Mouse (Mus musculus) stomach, embryonic 16.5 days (tissue): ENCODE data around the gene Npnt. TPM values are rescaled to one million over a fixed set of nuclear protein-coding genes. Genes with fewer than 3 reads are reported as not detected.

ENCODE experiments used
- ATAC-seq: fragments of 200-750 bp; cut with Nextera tagmentation; 2 replicates; pipeline ENCODE4 v1.8.0; 2017; ENCODE audit warnings: moderate number of reproducible peaks, moderate TSS enrichment; ENCODE audit not compliant: insufficient read depth, low FRiP score
- H3K27ac ChIP-seq: fragments of 300-500 bp; sonication (generic); 2 replicates; pipeline ENCODE4 v1.5.1; 2014; ENCODE audit warnings: low read length
- H3K27me3 ChIP-seq: fragments of 300-500 bp; sonication (generic); 2 replicates; pipeline ENCODE4 v1.6.1; 2014; ENCODE audit warnings: low read length, control low read depth, mixed read lengths; ENCODE audit not compliant: control insufficient read depth, insufficient read depth
- H3K36me3 ChIP-seq: fragments of 300-500 bp; sonication (generic); 2 replicates; pipeline ENCODE4 v1.6.1; 2014; ENCODE audit warnings: low read length; ENCODE audit not compliant: control insufficient read depth, insufficient read depth
- H3K4me1 ChIP-seq: fragments of 300-500 bp; sonication (generic); 2 replicates; pipeline ENCODE4 v1.6.1; 2014; ENCODE audit warnings: low read length, control low read depth, mixed read lengths; ENCODE audit not compliant: control insufficient read depth, insufficient read depth
- H3K4me2 ChIP-seq: fragments of 300-500 bp; sonication (generic); 2 replicates; pipeline ENCODE4 v1.6.1; 2014; ENCODE audit warnings: low read depth, low read length, mixed read lengths
- H3K4me3 ChIP-seq: fragments of 300-500 bp; sonication (generic); replicated peaks from 2 replicates; pipeline ENCODE4 v1.5.1; 2014; ENCODE audit warnings: mild to moderate bottlenecking, low read length
- H3K9ac ChIP-seq: fragments of 300-500 bp; sonication (generic); 2 replicates; pipeline ENCODE4 v1.6.1; 2014; ENCODE audit warnings: low read length
- H3K9me3 ChIP-seq: fragments of 300-500 bp; sonication (generic); replicated peaks from 2 replicates; pipeline ENCODE4 v1.6.1; 2016; ENCODE audit warnings: low read length, control low read depth; ENCODE audit not compliant: control insufficient read depth
- WGBS: fragments of 180-500 bp; shearing (Covaris S2); extraction: QIAGEN DNeasy Blood & Tissue Kit; methylation state at CpG from one replicate; pipeline ENCODE4 v1.1.7; 2014; 5-methylcytosine and 5-hydroxymethylcytosine counted together
- polyA plus RNA-seq: library from polyadenylated mRNA; unstranded; fragments of >200 nt; fragmentation: Nextera tagmentation; extraction: Ambion mirVana; gene quantifications from 2 replicates; pipeline ENCODE4 v1.2.1, GENCODE M21; 2015

Npnt gene
- polyA plus RNA-seq, 1 experiment from 2014 or later, result 67.3 TPM

DNA sequence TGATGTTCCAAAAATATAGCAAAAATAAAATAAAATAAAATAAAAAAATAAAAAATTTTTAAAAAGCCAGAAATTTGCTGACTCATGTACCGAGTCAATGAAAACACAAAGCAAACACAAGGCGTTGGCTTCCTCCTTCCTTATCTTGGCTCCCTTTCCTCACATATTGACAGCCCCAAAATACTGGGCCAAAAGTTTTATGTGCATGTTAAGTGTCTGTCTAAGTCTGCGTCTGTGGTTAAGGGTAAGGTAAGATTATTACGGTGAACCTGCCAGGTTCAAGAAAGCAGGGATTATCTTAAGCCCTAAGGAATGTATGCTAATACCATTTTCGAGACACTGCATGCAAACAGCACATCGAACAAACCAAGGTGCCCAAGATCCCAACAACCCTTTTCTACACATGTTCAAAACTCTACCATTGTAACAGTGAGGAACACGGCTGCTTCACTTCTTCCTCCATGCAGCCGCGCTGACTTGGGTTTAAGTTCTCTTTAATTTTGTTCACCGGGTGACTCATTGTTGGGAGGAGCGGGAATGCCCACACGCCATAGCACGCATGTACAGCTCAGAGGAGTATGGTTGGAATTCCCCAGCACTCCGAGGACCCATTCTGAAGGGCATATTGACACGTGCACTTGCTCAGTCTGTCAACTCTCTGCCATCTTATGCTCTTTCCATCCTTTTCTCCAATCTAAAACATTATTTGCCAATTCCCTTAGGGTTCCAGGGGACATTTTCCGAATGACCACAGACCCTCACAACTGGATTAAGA is 62.8 kb downstream of the Npnt start:
- no peak overlapping the region for H3K9ac ChIP-seq

DNA sequence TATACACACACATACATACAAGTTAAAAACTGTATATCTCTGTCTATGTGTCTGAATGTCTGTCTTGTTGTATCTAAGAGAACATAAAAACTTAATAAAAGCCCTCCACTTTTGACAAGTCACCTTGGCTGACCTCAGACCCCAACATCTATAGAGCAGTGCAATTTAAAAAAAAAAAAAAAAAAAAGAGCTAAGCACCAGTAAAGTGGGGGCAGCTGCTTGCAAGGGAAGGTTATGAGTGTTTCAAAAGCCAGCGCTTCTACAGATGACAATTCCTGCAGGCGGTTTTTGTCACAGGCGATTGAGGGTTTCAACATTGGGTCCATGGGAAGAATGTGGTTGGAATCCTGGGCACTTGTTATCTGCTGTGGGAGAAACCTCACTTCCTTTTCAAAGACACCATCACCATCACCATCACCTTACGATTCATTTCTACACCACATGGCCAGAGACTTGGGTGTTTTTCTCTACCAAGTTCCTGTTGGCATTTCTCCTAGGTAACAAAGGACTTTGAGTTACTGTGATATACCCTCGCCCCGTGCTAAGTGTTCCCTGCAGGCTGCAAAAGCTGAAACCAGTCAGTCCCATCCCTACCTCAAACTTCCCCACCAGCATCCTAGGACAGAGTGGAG is 63.6 kb downstream of the Npnt start:
- Histone ChIP-seq H3K9me3 (no peaks in the 10 kb centered on the region), H3K9ac (no peak overlapping the region), H3K4me2 (no peak overlapping the region), H3K4me1 (no peaks in the 10 kb centered on the region), H3K4me3 (no peak overlapping the region), H3K27me3 (no peaks in the 10 kb centered on the region), H3K27ac (no peak overlapping the region), H3K36me3 (no peaks in the 10 kb centered on the region)
- no peak for ATAC-seq
- WGBS, result 77% methylated on average over 6 of the region's 6 CpGs

More for the DNA sequence above, 62.8 kb downstream of the Npnt start:
- Histone ChIP-seq H3K9me3 (no peaks in the 10 kb centered on the region), H3K27me3 (no peaks in the 10 kb centered on the region), H3K4me1 (no peaks in the 10 kb centered on the region), H3K27ac (no peak overlapping the region), H3K4me2 (no peak overlapping the region), H3K36me3 (no peaks in the 10 kb centered on the region), H3K4me3 (no peak overlapping the region)
- WGBS, result 75% methylated on average over 16 of the region's 16 CpGs
- ATAC-seq, result peak; percentile 33; the same call in 1 of the 2 replicates

DNA sequence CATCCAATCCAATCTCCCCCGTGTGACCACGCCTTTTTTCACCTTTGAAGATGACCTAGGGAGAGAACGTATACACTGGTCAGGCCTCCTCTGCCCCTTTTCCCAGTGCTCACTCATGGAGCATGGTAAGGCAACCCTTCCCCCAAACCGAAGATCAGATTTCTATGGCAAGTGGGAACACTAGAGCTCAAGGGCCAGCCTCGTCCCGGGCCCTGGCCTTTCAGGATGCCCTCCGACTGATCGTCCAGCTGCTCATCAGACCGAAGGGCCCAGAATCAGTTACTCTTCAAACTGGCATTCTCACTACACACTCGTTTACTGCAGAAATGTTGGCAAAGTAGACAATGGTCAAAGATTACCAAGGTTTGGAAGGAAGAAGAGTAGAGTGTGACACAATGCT is 65.6 kb downstream of the Npnt start:
- no peak overlapping the region for H3K4me2 ChIP-seq
- no peaks in the 10 kb centered on the region for H3K27me3 ChIP-seq
- no peak overlapping the region for H3K4me3 ChIP-seq
- WGBS, result 80% methylated on average over 10 of the region's 10 CpGs
- no peak for ATAC-seq
- no peak overlapping the region for H3K27ac ChIP-seq
- no peak overlapping the region for H3K9ac ChIP-seq
- H3K4me1 ChIP-seq, result no peaks in the 10 kb centered on the region
- no peaks in the 10 kb centered on the region for H3K9me3 ChIP-seq
- no peaks in the 10 kb centered on the region for H3K36me3 ChIP-seq

DNA sequence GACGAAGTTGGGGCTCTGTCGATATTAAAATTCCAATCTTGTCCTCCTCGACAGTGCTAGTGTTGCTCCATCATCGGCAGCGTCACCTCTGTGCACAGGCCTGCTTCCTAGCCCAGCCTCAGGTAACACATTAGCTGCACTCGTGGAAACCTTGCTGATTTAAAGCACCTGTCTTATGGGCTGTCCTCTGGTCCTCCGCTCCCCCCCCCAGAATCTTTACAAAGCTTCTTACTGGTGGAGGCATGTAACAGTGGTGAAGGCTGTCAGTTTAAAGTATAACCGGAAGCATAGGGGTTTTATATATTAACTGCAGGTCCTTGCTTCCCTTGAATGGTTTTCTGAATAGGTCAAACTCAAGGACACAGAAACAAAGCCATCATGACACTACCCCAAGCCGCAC is 66.8 kb downstream of the Npnt start:
- Histone ChIP-seq H3K9me3 (no peaks in the 10 kb centered on the region), H3K36me3 (no peaks in the 10 kb centered on the region), H3K4me2 (no peak overlapping the region), H3K27me3 (no peaks in the 10 kb centered on the region), H3K4me1 (no peaks in the 10 kb centered on the region), H3K4me3 (no peak overlapping the region), H3K9ac (no peak overlapping the region), H3K27ac (no peak overlapping the region)
- ATAC-seq, result no peak
- 69% methylated on average over 9 of the region's 9 CpGs for WGBS

DNA sequence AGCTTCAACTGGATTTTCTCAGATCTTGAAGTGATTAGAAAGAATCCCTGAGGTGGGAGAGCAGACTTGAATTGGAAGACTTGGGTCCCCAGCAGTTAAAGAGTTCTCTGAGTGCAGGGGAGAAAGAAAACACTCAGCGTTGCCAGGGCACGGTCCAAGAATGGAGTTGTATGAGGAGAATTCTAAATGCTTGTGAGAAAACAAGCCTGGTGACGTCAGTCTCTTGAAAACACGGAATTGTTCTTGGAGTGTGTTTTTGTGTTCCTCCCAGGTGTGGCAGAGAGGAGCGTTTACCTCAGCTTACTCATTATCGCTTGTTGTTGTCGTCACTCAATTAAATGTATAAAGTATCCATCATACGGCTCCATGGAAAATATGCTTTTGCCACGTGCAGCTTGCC is 69.3 kb downstream of the Npnt start:
- WGBS, result 64% methylated on average over 9 of the region's 9 CpGs
- Histone ChIP-seq H3K9me3 (no peaks in the 10 kb centered on the region), H3K4me2 (no peak overlapping the region), H3K4me3 (no peak overlapping the region), H3K9ac (no peak overlapping the region), H3K4me1 (0 out of 2 replicates have a peak, but pooled peaks cover 4% of the 10 kb centered on the region), H3K27ac (no peak overlapping the region), H3K27me3 (no peaks in the 10 kb centered on the region), H3K36me3 (no peaks in the 10 kb centered on the region)
- no peak for ATAC-seq

DNA sequence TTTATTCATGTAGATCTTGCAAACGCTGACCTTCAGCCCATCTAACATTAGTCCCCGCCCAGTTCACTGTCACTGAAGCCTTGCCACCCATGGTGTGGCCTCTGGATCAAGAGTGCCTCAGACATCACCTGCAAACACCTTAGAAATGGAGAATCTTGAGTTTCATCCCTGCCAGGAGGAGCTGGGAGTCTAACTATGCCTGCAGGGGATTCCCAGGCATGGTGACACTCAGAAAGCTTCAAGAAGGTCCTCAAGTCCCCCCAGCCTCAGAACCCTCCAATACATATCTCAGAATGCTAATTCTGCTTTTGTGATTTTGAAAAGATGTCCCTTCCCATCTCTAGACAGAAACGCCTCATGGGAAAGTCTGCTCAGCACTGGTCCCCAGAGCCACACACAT is 69.7 kb downstream of the Npnt start:
- H3K27me3 ChIP-seq, result no peaks in the 10 kb centered on the region
- H3K27ac ChIP-seq, result no peak overlapping the region
- H3K36me3 ChIP-seq, result no peaks in the 10 kb centered on the region
- H3K4me1 ChIP-seq, result 0 out of 2 replicates have a peak, but pooled peaks cover 4% of the 10 kb centered on the region
- H3K9me3 ChIP-seq, result no peaks in the 10 kb centered on the region
- no peak for ATAC-seq
- no peak overlapping the region for H3K4me2 ChIP-seq
- 81% methylated on average over 3 of the region's 3 CpGs for WGBS
- H3K9ac ChIP-seq, result no peak overlapping the region
- H3K4me3 ChIP-seq, result no peak overlapping the region

DNA sequence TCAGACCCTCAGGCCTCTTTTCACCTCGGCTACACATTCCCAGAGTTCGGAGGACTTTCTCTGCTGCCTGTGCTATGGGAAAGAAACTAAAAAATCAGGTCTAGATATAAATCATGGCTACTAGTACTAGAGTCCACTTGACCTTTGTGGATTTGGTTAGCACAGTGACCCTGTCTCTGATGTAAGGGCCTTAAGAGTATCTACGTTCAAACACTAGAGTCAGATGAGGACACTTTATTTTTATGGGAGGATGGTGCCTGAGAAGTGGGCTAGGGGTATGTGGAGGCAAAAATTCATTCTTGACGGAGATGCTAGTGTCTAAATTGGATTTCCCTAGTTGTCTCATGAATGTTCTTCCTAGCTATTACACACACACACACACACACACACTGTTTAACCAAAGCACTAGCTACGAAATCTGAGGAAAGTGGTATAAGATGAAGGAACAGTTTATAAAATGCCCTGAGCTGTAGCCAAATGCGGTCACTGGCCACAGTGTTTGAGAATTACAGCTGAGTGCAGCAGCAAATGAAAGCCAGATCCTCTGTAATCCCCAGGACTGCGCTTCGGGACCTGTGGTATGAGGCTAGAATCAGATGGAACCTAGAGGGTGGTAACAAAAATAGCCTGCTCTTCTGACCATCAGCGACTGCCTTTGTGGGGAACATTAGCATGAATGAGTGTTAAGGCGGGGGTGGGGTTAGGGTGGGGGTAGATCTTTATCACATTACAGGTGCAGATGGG is 73.0 kb downstream of the Npnt start:
- no peaks in the 10 kb centered on the region for H3K36me3 ChIP-seq
- no peak overlapping the region for H3K9ac ChIP-seq
- WGBS, result 65% methylated on average over 10 of the region's 10 CpGs
- H3K4me3 ChIP-seq, result no peak overlapping the region
- H3K4me1 ChIP-seq, result peaks cover 7% of the 10 kb centered on the region; the same call in 1 of the 2 replicates
- no peaks in the 10 kb centered on the region for H3K9me3 ChIP-seq
- H3K27me3 ChIP-seq, result no peaks in the 10 kb centered on the region
- no peak overlapping the region for H3K4me2 ChIP-seq
- no peak overlapping the region for H3K27ac ChIP-seq
- ATAC-seq, result no peak

DNA sequence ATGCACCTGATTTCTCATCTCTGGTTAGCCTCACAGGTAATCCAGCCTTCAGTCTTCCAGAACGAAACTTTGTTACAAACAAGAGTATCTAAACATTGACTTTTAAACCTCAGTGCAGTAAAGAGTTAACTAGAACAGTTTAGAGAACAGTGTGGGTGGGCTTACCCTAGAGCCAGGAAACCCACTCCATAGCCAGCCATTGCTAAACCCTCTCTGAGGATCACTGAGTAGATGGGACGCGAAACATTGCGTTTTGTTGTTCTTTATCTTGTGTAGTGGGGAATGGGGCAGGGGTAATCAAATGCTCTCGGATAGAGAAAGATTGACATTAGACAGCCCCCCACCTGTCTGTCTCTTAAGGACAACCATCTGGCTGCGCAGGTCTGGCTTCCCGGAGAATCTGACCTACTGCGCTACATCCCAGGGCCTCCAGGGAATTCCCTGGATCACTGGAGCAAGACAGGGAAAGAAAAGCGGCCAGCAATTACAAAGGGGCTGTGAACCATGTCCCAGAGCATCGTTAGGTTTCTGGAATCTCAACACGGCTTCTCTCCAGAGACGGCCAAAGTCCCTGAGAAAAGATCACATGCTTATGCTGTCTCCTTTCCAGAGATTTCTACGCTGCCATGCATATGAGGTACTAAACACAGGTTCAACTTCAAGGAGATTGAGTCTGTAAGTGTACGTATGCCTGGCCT is 73.9 kb downstream of the Npnt start:
- Histone ChIP-seq H3K4me3 (no peak overlapping the region), H3K36me3 (no peaks in the 10 kb centered on the region), H3K27ac (no peak overlapping the region), H3K27me3 (no peaks in the 10 kb centered on the region), H3K4me1 (peaks cover 7% of the 10 kb centered on the region; the same call in 1 of the 2 replicates), H3K4me2 (no peak overlapping the region), H3K9ac (no peak overlapping the region), H3K9me3 (no peaks in the 10 kb centered on the region)
- 66% methylated on average over 14 of the region's 14 CpGs for WGBS
- ATAC-seq, result no peak
